Mouse (Mus musculus) lung, postnatal 25 days (tissue): ENCODE measurements at regions not wholly inside any gene's neighbourhood (a gene's known extent, or its start where the extent isn't known, plus 50 kb on each side); places are given as distances from the start of the nearest gene placed in this dataset.

Experiments
- DNase-seq: peaks from one replicate; pipeline ENCODE4 v3.0.0; 2022; ENCODE audit warnings: low spot score

DNA sequence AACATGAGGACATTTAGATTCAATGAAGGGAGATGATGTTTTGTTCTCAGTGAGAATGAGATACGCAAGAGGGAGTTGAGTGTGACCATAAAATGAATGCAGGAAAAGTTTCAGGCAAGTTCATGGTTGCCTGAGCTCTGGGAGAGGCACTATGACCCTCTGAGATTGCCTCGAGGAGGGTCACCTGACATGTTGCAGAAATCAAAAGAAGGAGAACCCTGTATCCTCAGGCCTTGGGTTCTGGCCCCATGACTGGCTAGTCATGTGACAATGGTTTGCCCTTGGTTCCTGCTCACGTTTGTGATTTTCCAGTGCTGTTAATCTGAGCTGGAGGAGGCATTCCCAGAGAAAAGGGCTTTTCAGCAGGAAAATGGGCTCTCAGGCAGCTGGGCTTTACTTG is 98.9 kb downstream of the Mab21l3 start:
- no peak for DNase-seq

GRCm38 (mm10) chr3:101749031-101749632 is 99.6 kb downstream of the Mab21l3 start:
- no peak for DNase-seq

- peak; percentile 37 for DNase-seq
These were observed 100.6 kb downstream of the Mab21l3 start for GRCm38 (mm10) chr3:101748186-101748585.

DNA sequence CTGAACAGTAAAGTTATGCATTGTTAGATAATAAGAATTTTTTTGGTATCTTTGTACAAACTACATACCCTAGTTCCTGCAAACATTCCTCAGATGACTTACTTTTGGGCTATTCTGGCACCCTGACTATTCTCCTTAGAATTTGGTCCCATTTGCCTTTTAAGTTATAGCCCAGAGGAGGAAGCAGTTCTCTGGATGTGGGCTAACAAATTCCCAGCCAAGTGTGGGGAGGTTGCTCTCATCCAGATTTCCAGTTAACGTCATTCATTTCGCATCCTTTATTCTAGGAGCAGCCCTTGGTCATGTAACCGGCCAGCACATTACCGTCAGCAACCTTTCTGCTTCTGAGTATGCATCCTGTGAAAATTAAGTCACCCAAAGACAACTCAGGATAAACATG is 107.9 kb downstream of the Mab21l3 start:
- DNase-seq: no peak

GRCm38 (mm10) chr3:101737197-101737596 is 111.6 kb downstream of the Mab21l3 start:
- DNase-seq: no peak

GRCm38 (mm10) chr3:101729044-101729443 is 119.7 kb downstream of the Mab21l3 start:
- no peak for DNase-seq

GRCm38 (mm10) chr3:101722926-101723325 is 118.4 kb upstream of the Atp1a1 start:
- DNase-seq: no peak

DNA sequence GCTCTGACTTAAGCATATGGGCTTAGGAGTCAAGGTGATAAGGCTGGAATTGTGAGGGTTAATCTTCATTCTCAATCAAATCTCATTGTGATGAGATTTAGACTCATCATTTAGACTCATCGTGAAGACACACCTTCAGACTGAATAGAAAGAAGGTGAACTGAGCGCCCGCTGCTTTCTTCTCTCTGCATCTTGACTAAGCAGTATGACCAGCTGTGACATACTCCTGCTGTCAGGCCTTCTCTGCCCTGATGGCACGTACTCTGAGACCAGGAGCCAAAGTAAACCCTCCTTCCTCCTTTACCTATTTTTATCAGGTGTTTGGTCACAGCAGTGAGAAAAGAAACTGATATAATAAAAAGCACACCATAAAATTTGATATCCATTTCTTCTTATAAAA is 117.5 kb upstream of the Atp1a1 start:
- no peak for DNase-seq

GRCm38 (mm10) chr3:101715416-101715815 is 110.9 kb upstream of the Atp1a1 start:
- no peak for DNase-seq

DNA sequence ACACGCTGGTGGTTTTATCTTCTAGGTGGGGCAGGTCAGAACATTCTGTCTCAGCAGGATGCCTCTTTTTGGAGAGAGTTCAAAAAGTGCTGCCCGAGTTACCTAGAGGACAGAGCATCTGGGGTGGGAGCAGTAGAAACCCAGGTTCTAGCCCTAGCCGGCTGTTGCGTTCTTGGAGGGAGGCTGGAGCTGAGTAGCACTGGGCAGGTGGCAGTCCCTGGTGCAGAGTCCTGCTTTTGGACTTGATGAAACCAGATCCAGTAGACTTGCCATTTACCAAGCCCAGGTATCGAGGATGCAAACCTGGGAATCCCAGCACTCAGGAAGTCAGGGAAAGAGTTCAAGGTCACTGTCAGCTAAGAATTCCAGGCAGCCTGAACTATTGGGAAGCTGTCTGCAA is 110.3 kb upstream of the Atp1a1 start:
- peak; percentile 16 for DNase-seq

GRCm38 (mm10) chr3:101713669-101714068 is 109.2 kb upstream of the Atp1a1 start:
- DNase-seq: no peak

GRCm38 (mm10) chr3:101713138-101713638 is 108.7 kb upstream of the Atp1a1 start:
- DNase-seq: no peak

DNA sequence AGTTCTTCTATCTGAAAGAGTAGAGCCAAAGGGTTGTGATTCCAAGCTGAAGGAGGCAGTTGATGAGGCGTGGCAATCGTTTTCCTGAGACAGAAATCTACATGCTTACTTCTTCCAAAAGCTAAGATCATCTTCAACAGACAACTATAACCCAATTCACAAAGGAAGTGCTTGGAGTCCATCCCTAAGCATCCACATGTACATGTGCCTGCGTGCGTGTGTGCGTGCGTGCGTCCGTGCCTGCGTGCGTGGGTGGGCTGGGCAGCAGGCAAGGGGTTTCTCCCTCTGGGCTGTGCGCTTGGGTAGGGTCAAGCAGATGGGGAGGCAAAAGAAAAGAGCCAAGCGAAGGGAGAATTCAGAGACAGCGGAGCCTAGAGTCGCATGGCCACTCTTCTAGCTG is 108.2 kb upstream of the Atp1a1 start:
- DNase-seq: no peak

GRCm38 (mm10) chr3:101711594-101712171 is 107.2 kb upstream of the Atp1a1 start:
- DNase-seq: no peak

GRCm38 (mm10) chr3:101709379-101709970 is 105.0 kb upstream of the Atp1a1 start:
- no peak for DNase-seq

DNA sequence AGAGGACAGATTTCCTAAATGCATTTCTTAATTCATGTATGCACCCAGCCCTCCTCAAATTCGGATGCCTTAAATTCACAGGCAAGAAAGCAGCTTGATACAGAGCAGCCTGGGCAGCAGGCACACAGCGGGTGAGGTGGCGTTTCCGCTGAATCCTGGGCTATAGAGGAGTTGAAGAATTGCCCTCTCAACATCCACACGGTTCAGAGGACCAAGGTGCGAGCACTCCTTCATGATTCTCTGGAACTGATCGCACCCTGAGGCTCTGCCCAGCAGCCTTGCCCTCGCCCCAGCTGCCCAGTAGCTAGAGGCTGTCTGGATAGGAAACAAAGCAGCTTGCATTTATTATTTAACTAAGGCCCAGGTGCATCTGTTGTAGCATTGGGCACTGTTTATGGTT is 104.3 kb upstream of the Atp1a1 start:
- DNase-seq: no peak

DNA sequence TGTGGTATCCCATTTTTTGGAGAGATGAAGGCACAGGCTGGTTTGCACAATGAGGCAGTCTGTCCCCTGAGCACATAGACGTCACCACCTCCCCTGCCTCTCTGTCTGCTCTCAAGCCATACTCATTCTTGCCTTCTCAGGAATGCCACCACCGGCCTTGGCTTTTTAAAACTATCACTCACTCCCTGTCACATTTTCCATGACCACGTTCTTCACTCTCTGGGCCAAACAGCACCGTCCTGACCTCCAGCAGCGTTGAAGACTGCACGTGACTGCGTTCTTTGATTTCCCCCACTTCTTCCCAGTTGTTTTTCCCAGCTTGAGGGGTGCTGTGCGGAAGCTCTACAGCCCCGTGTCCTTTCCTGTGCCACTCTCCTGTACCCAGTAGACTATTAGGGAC is 100.4 kb upstream of the Atp1a1 start:
- no peak for DNase-seq

DNA sequence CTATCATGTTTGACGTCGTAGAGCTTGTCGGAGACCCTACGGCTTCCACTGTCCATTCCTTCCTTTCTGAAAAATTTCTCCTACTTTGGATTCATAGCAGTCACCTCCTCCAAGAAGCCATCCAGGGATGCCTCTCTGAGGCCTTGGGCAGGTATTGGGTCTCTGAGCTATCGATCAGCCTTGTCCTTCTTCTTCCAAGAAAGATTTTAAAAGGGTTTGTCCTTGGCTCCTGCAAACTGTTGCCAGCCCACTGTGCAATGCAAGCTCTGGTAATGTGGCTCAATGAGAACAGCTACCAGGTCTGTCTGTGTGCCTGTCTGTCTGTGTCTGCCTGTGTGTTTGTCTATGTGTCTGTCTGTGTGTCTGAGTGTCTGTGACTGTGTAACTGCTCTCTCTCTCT is 99.8 kb upstream of the Atp1a1 start:
- no peak for DNase-seq

- no peak for DNase-seq
These were observed 97.3 kb upstream of the Atp1a1 start for GRCm38 (mm10) chr3:101701763-101702173.

GRCm38 (mm10) chr3:101700974-101701610 is 96.6 kb upstream of the Atp1a1 start:
- peak; percentile 49 for DNase-seq

GRCm38 (mm10) chr3:101699929-101700681 is 95.6 kb upstream of the Atp1a1 start:
- no peak for DNase-seq

DNA sequence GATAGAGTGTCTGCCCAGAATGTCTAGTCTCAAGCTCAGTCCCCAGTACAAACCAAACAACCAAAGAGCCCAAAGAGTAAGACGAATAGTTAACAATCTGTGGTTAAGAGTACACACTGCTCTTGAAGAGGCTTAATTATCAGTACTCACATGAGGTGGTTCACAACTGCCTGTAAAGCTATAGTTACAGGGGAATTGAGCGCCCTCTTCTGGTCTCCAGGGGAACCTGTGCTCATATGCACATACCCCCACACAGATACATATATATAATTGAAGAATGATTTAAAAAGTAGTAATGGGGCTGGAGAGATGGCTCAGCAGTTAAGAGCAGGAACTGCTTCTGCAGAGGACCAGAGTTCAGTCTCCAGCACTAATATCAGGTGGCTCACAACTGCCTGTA is 92.3 kb upstream of the Atp1a1 start:
- no peak for DNase-seq
